Mouse (Mus musculus) spleen, adult 2 months (tissue): Measurements from ENCODE around the gene Safb2.

Experiments used
- CTCF ChIP-seq: fragments of 200-500 bp; IDR thresholded peaks from 2 replicates; pipeline ENCODE4 v1.5.1; 2011; ENCODE audit warnings: mild to moderate bottlenecking, inconsistent platforms; ENCODE audit not compliant: insufficient read depth, insufficient read length, insufficient replicate concordance; ENCODE audit errors: extremely low read depth
- POLR2A ChIP-seq: fragments of 200-500 bp; IDR thresholded peaks from 2 replicates; pipeline ENCODE4 v1.6.1; 2011; ENCODE audit warnings: low read depth, low read length, inconsistent platforms

GRCm38 (mm10) chr17:56604422-56604821, 20.0 kb upstream of the Safb2 start:
- no peak for TF ChIP-seq POLR2A
- TF ChIP-seq CTCF: no peak
